Mouse (Mus musculus): ENCODE results near the gene Satb1.

- TF ChIP-seq CTCF (IDR thresholded peaks at IDR 0.05; ENCODE audit: extremely low read depth, insufficient read length, insufficient replicate concordance, low read depth, low read length): no peak
- no peak for TF ChIP-seq POLR2A (IDR thresholded peaks at IDR 0.05; ENCODE audit: low read depth, low read length)
These were observed 90.6 kb downstream of the Satb1 start for GRCm38 (mm10) chr17:51742502-51742901.

All from small intestine, adult 2 months (tissue).